Comparison of ENCODE assay signal across 10 mouse cellular contexts in the genomic region with DNA sequence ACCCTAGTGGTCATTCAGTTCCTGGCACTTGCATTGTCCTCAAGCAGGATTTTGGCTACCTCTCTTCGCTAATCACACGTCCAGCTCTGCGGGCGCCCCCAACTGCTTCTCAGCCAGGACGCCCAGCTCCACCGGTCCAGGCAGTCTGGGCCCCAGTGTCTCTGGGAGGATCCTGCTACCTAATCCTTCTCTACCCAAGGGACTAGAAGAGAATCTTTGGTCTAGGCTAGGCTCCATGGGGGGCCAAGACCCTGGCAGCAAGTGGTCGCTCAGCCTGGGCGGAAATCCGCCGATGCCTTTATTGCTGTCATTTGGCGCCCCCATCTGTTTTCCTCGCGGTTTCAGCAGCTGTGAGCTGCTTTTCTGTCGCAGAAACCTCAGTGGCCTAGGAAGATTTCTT. TPM values are rescaled to one million over a fixed set of nuclear protein-coding genes. Genes with fewer than 3 reads are reported as not detected.
A peak's percentile ranks its signal among the peaks of the same experiment; 100 is the strongest.
DNase-seq lines count a peak whose midpoint lies in the region; ATAC-seq lines count a peak whose summit lies in the region.
"Had no signal": no experiment of that assay in that cellular context is flagged by ENCODE, and none has a peak within 500 bp of the region (broad histone marks: within the 10 kb centered on the region; RNA-seq: fewer than 3 reads in every experiment).

No protein-coding gene starts in this region.

- 0 out of 2 replicates have a peak overlapping the region, but pooled peaks have one; percentile 15 for H3K4me2 ChIP-seq in liver, embryonic 11.5 days
- no peak overlapping the region for H3K4me2 ChIP-seq in liver, embryonic 12.5 days
- no peak overlapping the region for H3K4me2 ChIP-seq in forebrain, embryonic 16.5 days (ENCODE audit: low read length)

- 1% methylated on average over 14 of the region's 14 CpGs for WGBS in liver, embryonic 11.5 days
- WGBS in liver, embryonic 12.5 days (ENCODE audit: insufficient replicate concordance) = 1% methylated on average over 14 of the region's 14 CpGs
- 1% methylated on average over 14 of the region's 14 CpGs for WGBS in forebrain, embryonic 16.5 days

- H3K9me3 ChIP-seq in liver, embryonic 11.5 days (ENCODE audit: control insufficient read depth, low read length) = no peaks in the 10 kb centered on the region
- no peaks in the 10 kb centered on the region for H3K9me3 ChIP-seq in liver, embryonic 12.5 days (replicated peaks)
- no peaks in the 10 kb centered on the region for H3K9me3 ChIP-seq in forebrain, embryonic 16.5 days (ENCODE audit: control insufficient read depth, low read length)

- no peak for ATAC-seq in liver, embryonic 11.5 days (replicated peaks; ENCODE audit: low FRiP score)
- no peak for ATAC-seq in liver, embryonic 12.5 days
- ATAC-seq in forebrain, embryonic 16.5 days = peak; percentile 57; the same call in 1 of the 2 replicates

- no peaks in the 10 kb centered on the region for H3K4me1 ChIP-seq in liver, embryonic 11.5 days (replicated peaks; ENCODE audit: control insufficient read depth, insufficient read depth, low read length)
- 0 out of 2 replicates have a peak, but pooled peaks cover 3% of the 10 kb centered on the region for H3K4me1 ChIP-seq in liver, embryonic 12.5 days
- no peaks in the 10 kb centered on the region; the same call in 1 of the 2 replicates for H3K4me1 ChIP-seq in forebrain, embryonic 16.5 days (replicated peaks; ENCODE audit: control insufficient read depth, insufficient read depth, low read length)

- no peak overlapping the region for H3K9ac ChIP-seq in liver, embryonic 11.5 days (ENCODE audit: low read depth, low read length)
- H3K9ac ChIP-seq in liver, embryonic 12.5 days = no peak overlapping the region
- no peak overlapping the region for H3K9ac ChIP-seq in forebrain, embryonic 16.5 days (replicated peaks; ENCODE audit: low read depth, low read length)

- no peak overlapping the region for H3K4me3 ChIP-seq in liver, embryonic 11.5 days (ENCODE audit: low read depth, low read length)
- H3K4me3 ChIP-seq in liver, embryonic 12.5 days = no peak overlapping the region
- no peak overlapping the region for H3K4me3 ChIP-seq in forebrain, embryonic 16.5 days (replicated peaks; ENCODE audit: low read length)

- no peak overlapping the region for H3K27ac ChIP-seq in liver, embryonic 11.5 days (ENCODE audit: low read depth, low read length)
- H3K27ac ChIP-seq in liver, embryonic 12.5 days = no peak overlapping the region
- H3K27ac ChIP-seq in forebrain, embryonic 16.5 days (ENCODE audit: low read length) = no peak overlapping the region

- H3K36me3 ChIP-seq in liver, embryonic 11.5 days (ENCODE audit: control insufficient read depth, insufficient read depth, low read length) = no peaks in the 10 kb centered on the region
- H3K36me3 ChIP-seq in liver, embryonic 12.5 days = no peaks in the 10 kb centered on the region
- H3K36me3 ChIP-seq in forebrain, embryonic 16.5 days (ENCODE audit: control insufficient read depth, insufficient read depth) = no peaks in the 10 kb centered on the region

- intact Hi-C loops in gastrocnemius, postnatal 36 days (cut with DNase I) = loop anchor here (5.0 kb wide), 1 partner anchor 594 kb away; no protein-coding TSS in a partner anchor

- peak; percentile 65 for DNase-seq in liver, embryonic 11.5 days (ENCODE audit: low spot score)
- peak; percentile 26 for DNase-seq in adipocyte (ENCODE audit: low spot score)
- DNase-seq in kidney, postnatal 10 days = peak; percentile 79
- DNase-seq in neural tube, embryonic 10.5 days (ENCODE audit: extremely low spot score, low spot score) = peak; percentile 82
- DNase-seq in Muller cell, postnatal 12 days (ENCODE audit: inconsistent ontology term) = no peak
- no peak for DNase-seq in gastrocnemius, postnatal 36 days

- H3K27me3 ChIP-seq in liver, embryonic 11.5 days (replicated peaks; ENCODE audit: control insufficient read depth, insufficient read depth, low read length) = peaks cover 98% of the 10 kb centered on the region
- H3K27me3 ChIP-seq in liver, embryonic 12.5 days (replicated peaks) = peaks cover 99% of the 10 kb centered on the region
- H3K27me3 ChIP-seq in forebrain, embryonic 16.5 days (replicated peaks; ENCODE audit: control insufficient read depth, insufficient read depth, low read length) = peaks cover 62% of the 10 kb centered on the region

RNA-seq across cellular contexts. Expression of a gene that starts 2.3 kb away (rescaled TPM):
- polyA plus RNA-seq in liver, embryonic 11.5 days (2014; fragmentation: Nextera tagmentation; extraction: Ambion mirVana) = 0.12 TPM in 1 of 2 replicates, not detected in the other
- polyA plus RNA-seq in liver, embryonic 12.5 days (2016; fragmentation: Nextera tagmentation; extraction: Ambion mirVana) = not detected in 2 replicates
- polyA plus RNA-seq in forebrain, embryonic 16.5 days (2015; fragmentation: Nextera tagmentation; extraction: Ambion mirVana) = 0.07 TPM in 1 of 2 replicates, not detected in the other
- total RNA-seq in gastrocnemius, postnatal 36 days (2021) = not detected
- total RNA-seq: left cerebral cortex, adult 18-20 months had no signal

RNA-seq across cellular contexts. Expression of a gene that starts 6.4 kb away (rescaled TPM):
- 0.06 and 0.45 TPM in 2 replicates for polyA plus RNA-seq in liver, embryonic 11.5 days (2014; fragmentation: Nextera tagmentation; extraction: Ambion mirVana)
- polyA plus RNA-seq in liver, embryonic 12.5 days (2016; fragmentation: Nextera tagmentation; extraction: Ambion mirVana) = 0.10 TPM in 1 of 2 replicates, not detected in the other
- polyA plus RNA-seq in forebrain, embryonic 16.5 days (2015; fragmentation: Nextera tagmentation; extraction: Ambion mirVana) = 0.10 TPM in 1 of 2 replicates, not detected in the other
- total RNA-seq in gastrocnemius, postnatal 36 days (2021) = not detected
- total RNA-seq: left cerebral cortex, adult 18-20 months had no signal
- polyA plus RNA-seq: testis, adult 2 months had no signal

RNA-seq across cellular contexts. Expression of a gene that starts 13.1 kb away (rescaled TPM):
- 0.12 and 0.49 TPM in 2 replicates for polyA plus RNA-seq in liver, embryonic 11.5 days (2014; fragmentation: Nextera tagmentation; extraction: Ambion mirVana)
- polyA plus RNA-seq in liver, embryonic 12.5 days (2016; fragmentation: Nextera tagmentation; extraction: Ambion mirVana) = not detected in 2 replicates
- polyA plus RNA-seq in forebrain, embryonic 16.5 days (2015; fragmentation: Nextera tagmentation; extraction: Ambion mirVana) = not detected in 2 replicates
- total RNA-seq in gastrocnemius, postnatal 36 days (2021) = not detected
- total RNA-seq: left cerebral cortex, adult 18-20 months had no signal
- polyA plus RNA-seq: testis, adult 2 months had no signal

RNA-seq across cellular contexts. Expression of a gene that starts 17.7 kb away (rescaled TPM):
- 0.14 and 0.44 TPM in 2 replicates for polyA plus RNA-seq in liver, embryonic 11.5 days (2014; fragmentation: Nextera tagmentation; extraction: Ambion mirVana)
- not detected in 2 replicates for polyA plus RNA-seq in liver, embryonic 12.5 days (2016; fragmentation: Nextera tagmentation; extraction: Ambion mirVana)
- not detected in 2 replicates for polyA plus RNA-seq in forebrain, embryonic 16.5 days (2015; fragmentation: Nextera tagmentation; extraction: Ambion mirVana)
- not detected for total RNA-seq in gastrocnemius, postnatal 36 days (2021)
- total RNA-seq: left cerebral cortex, adult 18-20 months had no signal
- polyA plus RNA-seq: testis, adult 2 months had no signal

RNA-seq across cellular contexts. Expression of a gene that starts 30.0 kb away (rescaled TPM):
- polyA plus RNA-seq in liver, embryonic 11.5 days (2014; fragmentation: Nextera tagmentation; extraction: Ambion mirVana) = 0.09 and 0.30 TPM in 2 replicates
- polyA plus RNA-seq in liver, embryonic 12.5 days (2016; fragmentation: Nextera tagmentation; extraction: Ambion mirVana) = not detected in 2 replicates
- polyA plus RNA-seq in forebrain, embryonic 16.5 days (2015; fragmentation: Nextera tagmentation; extraction: Ambion mirVana) = not detected in 2 replicates
- total RNA-seq in gastrocnemius, postnatal 36 days (2021) = 1 to 10 TPM; 3.8 to 4.6 TPM
- total RNA-seq: left cerebral cortex, adult 18-20 months had no signal

Comparison
In these comparisons a context has a peak if more than half of its experiments do, and no peak if none do; other contexts are left out.
1. DNase-seq: peak in liver, embryonic 11.5 days (single experiment), adipocyte (single experiment), kidney, postnatal 10 days (single experiment) and neural tube, embryonic 10.5 days (single experiment); none in Muller cell, postnatal 12 days (single experiment) and gastrocnemius, postnatal 36 days (0 of 2).